Mouse (Mus musculus): ENCODE measurements at regions not wholly inside any gene's neighbourhood (a gene's known extent, or its start where the extent isn't known, plus 50 kb on each side); places are given as distances from the start of the nearest gene placed in this dataset.

- TF ChIP-seq CTCF (IDR thresholded peaks at IDR 0.05; ENCODE audit: extremely low read depth, insufficient read length, insufficient replicate concordance, low read depth, low read length) (no peak), POLR2A (IDR thresholded peaks at IDR 0.05; ENCODE audit: low read depth, low read length) (no peak)
Observed at GRCm38 (mm10) chr2:75386636-75387035, 272.4 kb upstream of the Hnrnpa3 start.

Data from small intestine, adult 2 months (tissue).